Mouse (Mus musculus): ENCODE data around the gene Cog8. TPM values are rescaled to one million over a fixed set of nuclear protein-coding genes. Genes with fewer than 3 reads are reported as not detected.

Cog8 gene
- polyA plus RNA-seq (2012; rRNA removed), result 28.9 and 32.1 TPM in 2 replicates

GRCm38 (mm10) chr8:107056076-107056972, at the start of gene Cog8, which contains the start of gene Nip7:
Gene Cog8, minus strand, starts transcription at chr8:107056689.
Gene Nip7, plus strand, starts transcription at chr8:107056877.

GRCm38 (mm10) chr8:107096366-107097036, 40.0 kb upstream of the Cog8 start, which contains the start of gene Terf2:
Gene Terf2, minus strand, starts transcription at chr8:107096547.

GRCm38 (mm10) chr8:107065511-107066496, 9.3 kb upstream of the Cog8 start, which contains the start of gene Tmed6:
Gene Tmed6, minus strand, starts transcription at chr8:107065644.

GRCm38 (mm10) chr8:107048061-107048941, 8.2 kb downstream of the Cog8 start, which contains the start of gene Pdf:
Gene Pdf, minus strand, starts transcription at chr8:107048614.

GRCm38 (mm10) chr8:107030650-107031576, 25.6 kb downstream of the Cog8 start, which contains the start of gene Vps4a:
Gene Vps4a, plus strand, starts transcription at chr8:107031222.

Other genes starting within 250 kb of the Cog8 start
- gene Has3, start 186.4 kb downstream of the Cog8 start, polyA plus RNA-seq (2012; rRNA removed), result 1.9 and 2.7 TPM in 2 replicates
- 27.0 and 36.6 TPM in 2 replicates for gene Utp4, start 163.1 kb downstream of the Cog8 start, polyA plus RNA-seq (2012; rRNA removed)
- 21.6 and 23.3 TPM in 2 replicates for gene Sntb2, start 120.9 kb downstream of the Cog8 start, polyA plus RNA-seq (2012; rRNA removed)
- gene Vps4a, start 25.5 kb downstream of the Cog8 start, polyA plus RNA-seq (2012; rRNA removed), result 23.0 and 23.6 TPM in 2 replicates
- gene Pdf, start 8.1 kb downstream of the Cog8 start, polyA plus RNA-seq (2012; rRNA removed), result 82.5 and 123 TPM in 2 replicates
- gene Nip7, start 188 bp upstream of the Cog8 start, polyA plus RNA-seq (2012; rRNA removed), result 28.9 and 43.3 TPM in 2 replicates
- 0.32 and 0.40 TPM in 2 replicates for gene Tmed6, start 9.0 kb upstream of the Cog8 start, polyA plus RNA-seq (2012; rRNA removed)
- gene Terf2, start 39.9 kb upstream of the Cog8 start, polyA plus RNA-seq (2012; rRNA removed), result 9.6 and 10.5 TPM in 2 replicates
- gene Cyb5b, start 94.0 kb upstream of the Cog8 start, polyA plus RNA-seq (2012; rRNA removed), result 79.4 and 87.9 TPM in 2 replicates
- 28.2 and 29.8 TPM in 2 replicates for gene Nfat5, start 236.8 kb upstream of the Cog8 start, polyA plus RNA-seq (2012; rRNA removed)